Mouse (Mus musculus): ENCODE data around the gene Adgrl4. TPM values are rescaled to one million over a fixed set of nuclear protein-coding genes. Genes with fewer than 3 reads are reported as not detected.

Gene Adgrl4
- polyA plus RNA-seq, 1 experiment from 2014 or later, result 7.5 TPM

- ATAC-seq (ENCODE audit: insufficient number of reproducible peaks, low FRiP score, low TSS enrichment, low read depth), result no peak
- Histone ChIP-seq H3K4me3 (no peak overlapping the region), H3K4me1 (no peaks in the 10 kb centered on the region), H3K36me3 (no peaks in the 10 kb centered on the region), H3K9ac (no peak overlapping the region), H3K9me3 (no peaks in the 10 kb centered on the region), H3K4me2 (no peak overlapping the region), H3K27ac (no peak overlapping the region), H3K27me3 (no peaks in the 10 kb centered on the region)
- 81% methylated on average over 3 of the region's 3 CpGs for WGBS
Measured at GRCm38 (mm10) chr3:151547182-151547581, 109.5 kb downstream of the Adgrl4 start.

GRCm38 (mm10) chr3:151551002-151551401, 113.3 kb downstream of the Adgrl4 start:
- WGBS, result 48% methylated on average over 5 of the region's 5 CpGs
- no peak overlapping the region for H3K4me2 ChIP-seq

DNA sequence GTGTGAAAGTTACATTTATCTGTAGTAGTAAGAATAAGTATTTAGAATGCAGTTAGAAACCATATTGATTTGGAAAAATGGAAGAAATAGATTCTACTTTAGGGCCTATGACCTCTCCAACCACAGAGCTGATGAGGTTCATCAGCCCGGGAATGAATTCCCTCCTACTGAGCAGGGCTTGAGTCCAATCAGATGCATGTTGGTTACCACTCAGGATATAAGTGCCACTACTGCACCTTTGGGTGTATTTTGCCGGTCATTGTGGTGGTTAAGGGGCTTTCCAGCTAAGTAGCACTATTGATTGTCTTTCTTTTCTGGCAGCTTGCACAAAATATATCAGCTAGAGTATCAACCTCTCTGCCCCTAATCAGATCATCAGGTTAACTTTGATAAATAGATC, 118.9 kb downstream of the Adgrl4 start:
- ATAC-seq (ENCODE audit: insufficient number of reproducible peaks, low FRiP score, low TSS enrichment, low read depth), result no peak
- no peak overlapping the region for H3K27ac ChIP-seq

More at GRCm38 (mm10) chr3:151551002-151551401, 113.3 kb downstream of the Adgrl4 start:
- H3K4me3 ChIP-seq, result no peak overlapping the region
- no peaks in the 10 kb centered on the region for H3K36me3 ChIP-seq
- no peaks in the 10 kb centered on the region for H3K9me3 ChIP-seq
- no peaks in the 10 kb centered on the region for H3K27me3 ChIP-seq
- no peak overlapping the region for H3K9ac ChIP-seq
- no peak overlapping the region for H3K27ac ChIP-seq
- no peaks in the 10 kb centered on the region for H3K4me1 ChIP-seq
- no peak for ATAC-seq (ENCODE audit: insufficient number of reproducible peaks, low FRiP score, low TSS enrichment, low read depth)

GRCm38 (mm10) chr3:151557125-151557524, 119.4 kb downstream of the Adgrl4 start:
- Histone ChIP-seq H3K9me3 (no peaks in the 10 kb centered on the region), H3K4me3 (no peak overlapping the region), H3K27ac (no peak overlapping the region), H3K4me2 (no peak overlapping the region), H3K4me1 (no peaks in the 10 kb centered on the region), H3K27me3 (no peaks in the 10 kb centered on the region), H3K9ac (no peak overlapping the region), H3K36me3 (no peaks in the 10 kb centered on the region)
- ATAC-seq (ENCODE audit: insufficient number of reproducible peaks, low FRiP score, low TSS enrichment, low read depth), result no peak
- 54% methylated on average over 2 of the region's 2 CpGs for WGBS

More for the DNA sequence above, 118.9 kb downstream of the Adgrl4 start:
- Histone ChIP-seq H3K36me3 (no peaks in the 10 kb centered on the region), H3K27me3 (no peaks in the 10 kb centered on the region), H3K9ac (no peak overlapping the region), H3K9me3 (no peaks in the 10 kb centered on the region), H3K4me1 (no peaks in the 10 kb centered on the region), H3K4me3 (no peak overlapping the region), H3K4me2 (no peak overlapping the region)
- WGBS, result 88% methylated on average over 2 of the region's 2 CpGs

GRCm38 (mm10) chr3:151557607-151558006, 119.9 kb downstream of the Adgrl4 start:
- 76% methylated on average over 5 of the region's 5 CpGs for WGBS
- no peak overlapping the region for H3K4me2 ChIP-seq
- H3K9me3 ChIP-seq, result no peaks in the 10 kb centered on the region
- H3K36me3 ChIP-seq, result no peaks in the 10 kb centered on the region
- no peaks in the 10 kb centered on the region for H3K27me3 ChIP-seq
- H3K27ac ChIP-seq, result no peak overlapping the region
- H3K4me1 ChIP-seq, result no peaks in the 10 kb centered on the region
- no peak overlapping the region for H3K9ac ChIP-seq
- ATAC-seq (ENCODE audit: insufficient number of reproducible peaks, low FRiP score, low TSS enrichment, low read depth), result no peak
- no peak overlapping the region for H3K4me3 ChIP-seq

GRCm38 (mm10) chr3:151558374-151558773, 120.7 kb downstream of the Adgrl4 start:
- Histone ChIP-seq H3K27ac (no peak overlapping the region), H3K4me1 (no peaks in the 10 kb centered on the region), H3K4me3 (no peak overlapping the region), H3K36me3 (no peaks in the 10 kb centered on the region), H3K9ac (no peak overlapping the region), H3K27me3 (no peaks in the 10 kb centered on the region), H3K9me3 (no peaks in the 10 kb centered on the region), H3K4me2 (no peak overlapping the region)
- no peak for ATAC-seq (ENCODE audit: insufficient number of reproducible peaks, low FRiP score, low TSS enrichment, low read depth)
- WGBS, result 68% methylated on average over 4 of the region's 4 CpGs

DNA sequence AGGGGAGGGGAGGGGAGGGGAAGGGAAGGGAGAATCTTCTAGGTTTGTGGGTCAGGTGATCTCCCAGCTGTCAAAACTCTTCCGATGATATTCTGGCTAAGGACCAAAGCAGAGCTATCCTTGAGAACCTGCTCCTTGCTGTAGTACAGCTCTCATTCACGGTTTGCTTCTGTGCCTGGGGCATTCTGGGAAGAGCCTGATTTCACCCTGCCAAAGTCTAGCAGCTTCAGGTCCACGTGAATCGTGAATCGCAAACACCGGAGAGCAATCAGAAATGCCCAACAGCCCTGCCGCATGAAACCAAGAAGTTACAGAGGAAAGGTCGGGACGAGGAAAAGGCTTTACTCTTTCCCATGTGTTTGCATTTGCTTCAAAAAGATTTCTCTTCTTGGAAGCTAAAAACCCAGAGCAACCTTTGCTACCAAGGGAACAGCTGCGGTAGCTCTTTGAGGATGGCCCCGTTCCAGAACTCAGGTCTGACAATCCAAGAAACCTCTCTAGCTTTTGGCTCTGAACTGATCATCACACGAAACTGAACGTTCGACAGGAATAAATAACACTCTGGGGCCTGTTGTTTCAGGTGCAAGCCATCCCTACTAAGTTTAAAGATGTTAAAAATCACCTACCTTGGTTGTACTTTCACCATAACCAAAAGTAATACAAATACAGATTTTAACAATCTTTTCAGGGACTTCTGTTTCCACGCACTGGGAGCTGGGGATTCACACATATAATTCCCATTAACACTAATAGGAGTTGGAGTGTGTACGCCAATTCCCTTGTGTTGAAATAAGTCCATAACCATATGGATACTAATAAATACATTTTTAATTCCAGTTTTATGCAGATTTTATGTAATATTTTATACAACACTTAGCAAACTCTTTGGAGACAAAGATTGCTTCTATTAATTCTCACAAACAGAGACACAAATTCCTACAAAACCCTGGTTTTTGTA, 128.3 kb downstream of the Adgrl4 start:
- Histone ChIP-seq H3K9ac (no peak overlapping the region), H3K27me3 (no peaks in the 10 kb centered on the region), H3K27ac (no peak overlapping the region), H3K36me3 (no peaks in the 10 kb centered on the region), H3K4me1 (no peaks in the 10 kb centered on the region), H3K4me3 (no peak overlapping the region), H3K9me3 (no peaks in the 10 kb centered on the region), H3K4me2 (no peak overlapping the region)
- 50% methylated on average over 16 of the region's 16 CpGs for WGBS
- no peak for ATAC-seq (ENCODE audit: insufficient number of reproducible peaks, low FRiP score, low TSS enrichment, low read depth)

DNA sequence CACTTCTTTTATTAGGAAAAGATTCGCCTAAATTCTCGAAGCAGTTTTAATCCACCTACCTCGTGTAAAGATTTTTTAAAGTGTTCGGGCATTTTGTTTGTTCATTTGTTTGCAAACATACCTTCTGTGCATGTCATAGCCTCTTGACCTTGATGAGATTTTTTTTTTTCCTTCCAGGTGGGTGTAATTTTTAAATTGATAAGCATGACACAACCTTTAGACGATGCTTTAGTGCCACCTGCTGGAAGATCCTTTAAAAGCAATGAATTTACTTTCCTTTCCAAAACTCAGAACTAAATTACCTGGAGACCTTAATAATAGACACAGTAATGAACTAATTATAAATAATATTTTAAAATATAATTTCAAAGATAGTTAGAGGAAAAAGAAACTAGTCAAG, 128.9 kb downstream of the Adgrl4 start:
- no peak overlapping the region for H3K9ac ChIP-seq
- 51% methylated on average over 5 of the region's 5 CpGs for WGBS
- H3K9me3 ChIP-seq, result no peaks in the 10 kb centered on the region
- no peaks in the 10 kb centered on the region for H3K36me3 ChIP-seq
- no peaks in the 10 kb centered on the region for H3K4me1 ChIP-seq
- H3K4me3 ChIP-seq, result no peak overlapping the region
- H3K27ac ChIP-seq, result no peak overlapping the region
- no peaks in the 10 kb centered on the region for H3K27me3 ChIP-seq
- no peak overlapping the region for H3K4me2 ChIP-seq
- ATAC-seq (ENCODE audit: insufficient number of reproducible peaks, low FRiP score, low TSS enrichment, low read depth), result no peak

GRCm38 (mm10) chr3:151567541-151567940, 129.9 kb downstream of the Adgrl4 start:
- WGBS, result 46% methylated on average over 3 of the region's 3 CpGs

GRCm38 (mm10) chr3:151572089-151572488, 134.4 kb downstream of the Adgrl4 start:
- no peak for ATAC-seq (ENCODE audit: insufficient number of reproducible peaks, low FRiP score, low TSS enrichment, low read depth)
- WGBS, result 84% methylated on average over 5 of the region's 5 CpGs
- H3K4me2 ChIP-seq, result no peak overlapping the region
- no peaks in the 10 kb centered on the region for H3K36me3 ChIP-seq
- no peaks in the 10 kb centered on the region for H3K4me1 ChIP-seq
- no peaks in the 10 kb centered on the region for H3K27me3 ChIP-seq
- H3K9ac ChIP-seq, result no peak overlapping the region
- H3K9me3 ChIP-seq, result no peaks in the 10 kb centered on the region
- no peak overlapping the region for H3K4me3 ChIP-seq
- no peak overlapping the region for H3K27ac ChIP-seq

More at GRCm38 (mm10) chr3:151567541-151567940, 129.9 kb downstream of the Adgrl4 start:
- H3K4me2 ChIP-seq, result no peak overlapping the region
- H3K9ac ChIP-seq, result no peak overlapping the region
- no peaks in the 10 kb centered on the region for H3K27me3 ChIP-seq
- no peaks in the 10 kb centered on the region for H3K36me3 ChIP-seq
- no peak for ATAC-seq (ENCODE audit: insufficient number of reproducible peaks, low FRiP score, low TSS enrichment, low read depth)
- no peak overlapping the region for H3K27ac ChIP-seq
- H3K4me1 ChIP-seq, result no peaks in the 10 kb centered on the region
- no peak overlapping the region for H3K4me3 ChIP-seq
- no peaks in the 10 kb centered on the region for H3K9me3 ChIP-seq

DNA sequence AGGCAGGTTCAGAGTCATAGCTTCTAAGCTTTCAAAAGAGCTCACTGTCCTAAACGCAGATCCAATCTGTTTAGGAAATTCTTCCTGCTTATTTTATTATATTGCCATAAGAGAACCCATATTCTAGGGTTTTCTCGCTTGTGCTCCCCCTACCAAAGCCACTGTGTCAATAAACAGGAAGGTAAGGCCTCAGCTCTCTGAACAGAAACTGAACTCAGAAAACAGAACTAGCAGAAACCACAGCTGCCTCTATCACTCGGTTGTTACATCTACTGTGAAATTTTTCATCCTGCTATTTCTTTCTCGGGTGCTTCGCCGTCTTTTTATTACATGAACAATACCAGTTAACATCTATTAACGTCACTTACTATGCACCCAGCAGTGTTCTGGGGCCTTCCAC, 137.6 kb downstream of the Adgrl4 start:
- Histone ChIP-seq H3K4me3 (no peak overlapping the region), H3K9ac (no peak overlapping the region), H3K36me3 (no peaks in the 10 kb centered on the region), H3K4me2 (no peak overlapping the region), H3K9me3 (no peaks in the 10 kb centered on the region), H3K4me1 (no peaks in the 10 kb centered on the region), H3K27ac (no peak overlapping the region), H3K27me3 (no peaks in the 10 kb centered on the region)
- WGBS, result 72% methylated on average over 7 of the region's 7 CpGs
- ATAC-seq (ENCODE audit: insufficient number of reproducible peaks, low FRiP score, low TSS enrichment, low read depth), result no peak

- H3K9ac ChIP-seq, result no peak overlapping the region
- no peaks in the 10 kb centered on the region for H3K4me1 ChIP-seq
- no peak overlapping the region for H3K27ac ChIP-seq
- WGBS, result 89% methylated on average over 3 of the region's 3 CpGs
- H3K27me3 ChIP-seq, result no peaks in the 10 kb centered on the region
- no peak for ATAC-seq (ENCODE audit: insufficient number of reproducible peaks, low FRiP score, low TSS enrichment, low read depth)
- no peaks in the 10 kb centered on the region for H3K9me3 ChIP-seq
- no peak overlapping the region for H3K4me3 ChIP-seq
- no peak overlapping the region for H3K4me2 ChIP-seq
- H3K36me3 ChIP-seq, result no peaks in the 10 kb centered on the region
Measured at GRCm38 (mm10) chr3:151576155-151576554, 138.5 kb downstream of the Adgrl4 start.
